Mouse (Mus musculus) neural tube, embryonic 12.5 days (tissue): ENCODE measurements around the gene Usp2. TPM values are rescaled to one million over a fixed set of nuclear protein-coding genes. Genes with fewer than 3 reads are reported as not detected.
A peak's percentile ranks its signal among the peaks of the same experiment; 100 is the strongest.

Experiments used
- ATAC-seq: fragments of 200-750 bp; cut with Nextera tagmentation; 2 replicates; pipeline ENCODE4 v1.8.0; 2017; ENCODE audit warnings: low read depth, mild to moderate bottlenecking, moderate TSS enrichment, moderate library complexity; ENCODE audit not compliant: low FRiP score
- H3K27ac ChIP-seq: fragments of 300-500 bp; sonication (generic); 2 replicates; pipeline ENCODE4 v1.5.1; 2016
- H3K27me3 ChIP-seq: fragments of 300-500 bp; sonication (generic); replicated peaks from 2 replicates; pipeline ENCODE4 v1.6.1; 2016; ENCODE audit warnings: mild to moderate bottlenecking
- H3K36me3 ChIP-seq: fragments of 300-500 bp; sonication (generic); 2 replicates; pipeline ENCODE4 v1.6.1; 2016; ENCODE audit warnings: mild to moderate bottlenecking
- H3K4me1 ChIP-seq: fragments of 300-500 bp; sonication (generic); 2 replicates; pipeline ENCODE4 v1.6.1; 2016
- H3K4me2 ChIP-seq: fragments of 300-500 bp; sonication (generic); replicated peaks from 2 replicates; pipeline ENCODE4 v1.6.1; 2016; ENCODE audit warnings: mild to moderate bottlenecking
- H3K4me3 ChIP-seq: fragments of 300-500 bp; sonication (generic); 2 replicates; pipeline ENCODE4 v1.5.1; 2016
- H3K9ac ChIP-seq: fragments of 300-500 bp; sonication (generic); 2 replicates; pipeline ENCODE4 v1.6.1; 2016; ENCODE audit warnings: mild to moderate bottlenecking
- H3K9me3 ChIP-seq: fragments of 300-500 bp; sonication (generic); 2 replicates; pipeline ENCODE4 v1.6.1; 2016; ENCODE audit warnings: mild to moderate bottlenecking
- WGBS: fragments of 180-500 bp; shearing (Covaris S2); methylation state at CpG from one replicate; pipeline ENCODE4 v1.1.7; 2016; 5-methylcytosine and 5-hydroxymethylcytosine counted together
- polyA plus RNA-seq: library from polyadenylated mRNA; unstranded; fragments of >200 nt; fragmentation: Nextera tagmentation; extraction: Ambion mirVana; gene quantifications from 2 replicates; pipeline ENCODE4 v1.2.1, GENCODE M21; 2016

Gene Usp2
- polyA plus RNA-seq, 1 experiment from 2014 or later: 9.3 TPM

DNA sequence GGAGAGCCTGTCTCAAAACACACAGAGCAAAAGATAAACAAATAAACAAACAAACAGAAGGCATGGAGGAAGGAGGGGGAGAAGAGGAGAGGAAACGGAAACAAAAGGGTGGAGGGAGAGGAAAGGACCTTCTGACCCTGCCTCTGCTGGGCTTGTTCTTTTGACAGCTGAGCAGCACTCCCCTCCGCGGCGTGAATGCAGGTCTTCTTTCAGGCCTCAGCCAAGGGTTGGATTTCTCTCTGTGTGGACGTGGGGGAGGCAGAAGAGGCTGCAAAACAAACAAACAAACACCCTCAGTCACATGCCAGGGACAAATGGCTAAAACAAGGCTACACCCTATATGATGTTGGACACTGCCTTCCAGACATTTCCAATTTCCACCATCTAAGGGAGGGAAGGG lies 58.2 kb downstream of the Usp2 start:
- Histone ChIP-seq H3K36me3 (no peaks in the 10 kb centered on the region), H3K4me2 (no peak overlapping the region), H3K27me3 (no peaks in the 10 kb centered on the region), H3K9ac (no peak overlapping the region), H3K27ac (no peak overlapping the region), H3K9me3 (no peaks in the 10 kb centered on the region), H3K4me3 (no peak overlapping the region), H3K4me1 (peaks cover 11% of the 10 kb centered on the region)
- ATAC-seq: no peak
- WGBS: 54% methylated on average over 5 of the region's 5 CpGs

DNA sequence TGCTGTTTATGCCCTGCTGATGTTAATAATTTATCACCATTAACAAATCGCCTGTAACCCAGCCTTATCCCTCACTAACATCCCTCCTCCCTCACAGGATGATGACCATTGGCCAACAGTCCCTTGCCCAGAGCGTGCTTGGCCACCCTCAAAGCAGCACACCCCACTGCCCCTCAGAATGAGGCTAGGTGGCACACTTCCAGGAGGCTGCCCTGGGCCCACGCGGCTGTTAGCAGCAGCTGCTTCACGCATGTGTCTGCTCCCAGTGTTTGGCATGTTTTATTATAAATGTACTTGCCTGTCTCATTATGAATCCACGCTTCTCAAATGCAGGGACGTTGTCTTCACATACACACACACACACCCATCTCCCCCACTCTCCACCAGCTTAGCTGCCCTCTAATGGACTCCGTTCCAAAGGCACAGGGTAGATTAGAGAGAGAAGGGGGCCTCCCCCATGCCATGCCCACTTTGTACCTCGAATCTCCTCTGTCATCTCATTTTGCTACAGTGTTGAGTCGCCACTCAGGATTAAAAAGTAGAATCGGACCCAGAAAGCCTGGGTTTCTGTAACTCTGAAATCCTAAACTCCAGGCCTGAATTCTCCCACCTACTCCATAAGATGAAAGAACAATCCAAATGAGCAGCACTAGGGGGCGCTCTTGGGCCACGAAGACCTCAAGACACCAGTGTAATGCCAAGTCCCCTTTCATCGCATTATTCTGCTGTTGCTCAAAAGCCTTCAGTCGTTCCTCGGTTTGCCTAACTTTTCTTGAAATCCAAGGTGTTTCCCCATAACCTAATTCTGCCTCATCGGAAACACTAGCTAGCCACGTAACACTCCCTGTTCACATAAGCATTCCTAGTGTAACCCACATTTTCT lies 59.0 kb downstream of the Usp2 start:
- H3K36me3 ChIP-seq: no peaks in the 10 kb centered on the region
- no peak overlapping the region for H3K4me3 ChIP-seq
- no peak overlapping the region for H3K9ac ChIP-seq
- peak overlapping the region; percentile 27; the same call in 1 of the 2 replicates for H3K4me2 ChIP-seq
- WGBS: 37% methylated on average over 18 of the region's 18 CpGs
- peaks cover 2% of the 10 kb centered on the region; the same call in 1 of the 2 replicates for H3K27me3 ChIP-seq
- H3K27ac ChIP-seq: no peak overlapping the region
- ATAC-seq: no peak
- peaks cover 19% of the 10 kb centered on the region for H3K4me1 ChIP-seq
- no peaks in the 10 kb centered on the region for H3K9me3 ChIP-seq

DNA sequence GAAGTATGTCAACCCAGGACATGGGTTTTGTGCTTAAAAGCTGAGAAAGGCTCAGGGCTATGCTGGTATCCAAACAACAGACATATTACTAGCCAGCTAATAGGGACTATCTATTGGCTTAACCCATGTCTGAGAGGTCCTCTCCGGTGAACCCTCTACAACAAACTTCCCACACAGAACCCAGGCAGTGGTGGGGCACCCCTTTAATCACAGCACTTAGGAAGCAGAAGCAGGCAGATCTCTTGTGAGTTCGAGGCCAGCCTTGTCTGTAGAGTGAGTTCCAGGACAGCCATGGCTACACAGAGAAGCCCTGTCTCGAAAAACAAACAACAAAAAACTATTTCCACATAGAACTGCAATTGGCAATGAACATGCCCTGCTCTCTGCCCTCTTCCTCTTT lies 59.9 kb downstream of the Usp2 start:
- Histone ChIP-seq H3K27me3 (peaks cover 12% of the 10 kb centered on the region), H3K4me3 (no peak overlapping the region), H3K4me1 (peaks cover 26% of the 10 kb centered on the region), H3K36me3 (no peaks in the 10 kb centered on the region), H3K9me3 (no peaks in the 10 kb centered on the region), H3K9ac (no peak overlapping the region), H3K4me2 (no peak overlapping the region), H3K27ac (no peak overlapping the region)
- no peak for ATAC-seq
- 84% methylated on average over 3 of the region's 3 CpGs for WGBS

DNA sequence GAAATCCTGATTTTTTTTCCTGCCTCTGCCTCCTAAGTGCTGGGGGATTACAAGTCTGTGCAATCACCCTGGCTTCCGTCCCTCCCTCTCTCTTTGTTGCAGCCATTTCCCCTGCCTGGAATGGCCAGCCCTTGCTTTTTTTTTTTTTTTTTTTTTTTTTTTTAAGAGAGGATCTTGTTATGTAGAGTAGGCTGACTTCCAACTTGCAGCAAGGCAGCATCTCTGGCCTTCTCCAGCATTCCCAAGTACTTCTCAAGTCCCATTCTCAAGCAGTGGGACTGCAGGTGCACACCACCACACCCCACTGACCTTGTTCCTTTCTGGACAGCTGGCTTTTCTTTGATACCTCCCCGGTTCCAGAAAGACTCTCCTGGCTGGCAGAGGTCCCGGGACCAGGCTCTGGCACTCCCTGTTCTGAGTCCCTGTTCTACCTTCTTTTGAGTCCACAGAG lies 60.6 kb downstream of the Usp2 start:
- Histone ChIP-seq H3K27ac (no peak overlapping the region), H3K4me1 (peaks cover 26% of the 10 kb centered on the region), H3K9me3 (no peaks in the 10 kb centered on the region), H3K4me3 (no peak overlapping the region), H3K9ac (no peak overlapping the region), H3K27me3 (peaks cover 17% of the 10 kb centered on the region), H3K4me2 (no peak overlapping the region), H3K36me3 (no peaks in the 10 kb centered on the region)
- 59% methylated on average over 3 of the region's 3 CpGs for WGBS
- ATAC-seq: no peak

DNA sequence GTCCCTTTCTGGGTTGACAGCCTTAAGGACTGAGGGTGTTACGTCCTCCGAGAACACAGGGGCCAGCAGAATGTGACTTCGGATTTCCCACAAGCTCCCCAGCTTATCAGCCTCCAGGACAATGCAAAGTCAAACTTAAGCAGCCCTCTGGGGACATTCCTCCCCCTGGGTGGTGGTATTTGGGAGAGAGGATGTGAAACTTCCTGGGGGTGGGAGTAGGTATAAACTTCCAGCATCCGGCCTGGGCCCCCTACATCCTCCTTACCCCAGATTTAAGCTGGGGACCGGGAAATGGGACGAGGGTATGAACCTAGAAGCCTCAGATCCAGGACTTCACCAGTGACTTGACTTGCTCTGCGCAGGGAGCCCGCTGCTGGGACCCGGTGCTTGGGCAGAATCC lies 62.8 kb downstream of the Usp2 start:
- H3K27me3 ChIP-seq: peaks cover 40% of the 10 kb centered on the region
- H3K9me3 ChIP-seq: no peaks in the 10 kb centered on the region
- no peak for ATAC-seq
- H3K4me3 ChIP-seq: peak overlapping the region; percentile 34
- peak overlapping the region; percentile 75 for H3K4me2 ChIP-seq
- 10% methylated on average over 9 of the region's 9 CpGs for whole genome bisulfite sequencing
- no peak overlapping the region for H3K27ac ChIP-seq
- H3K9ac ChIP-seq: peak overlapping the region; percentile 53
- H3K36me3 ChIP-seq: no peaks in the 10 kb centered on the region
- H3K4me1 ChIP-seq: peaks cover 42% of the 10 kb centered on the region

DNA sequence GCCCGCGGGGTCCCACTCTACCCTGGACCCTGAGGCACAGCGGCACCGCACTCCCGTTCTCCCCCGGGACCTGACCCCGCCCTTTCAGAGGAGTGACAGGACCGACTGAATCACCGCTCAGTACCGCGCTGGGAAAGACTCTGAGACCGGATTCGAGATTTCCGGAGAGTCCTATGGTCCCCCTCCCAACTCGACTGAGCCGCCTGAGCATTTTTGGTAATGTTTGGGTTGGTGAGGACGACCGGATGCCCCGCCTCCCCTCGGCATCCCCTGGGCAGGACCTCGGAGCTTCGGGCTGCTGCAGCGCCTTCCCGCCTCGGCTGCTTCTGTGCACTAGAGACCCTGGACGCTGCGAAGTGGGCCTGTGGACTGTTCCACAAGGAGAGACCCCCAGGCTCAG lies 63.2 kb downstream of the Usp2 start:
- Histone ChIP-seq H3K9me3 (no peaks in the 10 kb centered on the region), H3K4me1 (peaks cover 46% of the 10 kb centered on the region), H3K36me3 (no peaks in the 10 kb centered on the region), H3K27me3 (peaks cover 44% of the 10 kb centered on the region), H3K27ac (no peak overlapping the region), H3K9ac (peak overlapping the region; percentile 53), H3K4me2 (peak overlapping the region; percentile 75), H3K4me3 (peak overlapping the region; percentile 34)
- WGBS: under 1% methylated on average over 27 of the region's 27 CpGs
- ATAC-seq: peak; percentile 62; the same call in 1 of the 2 replicates

DNA sequence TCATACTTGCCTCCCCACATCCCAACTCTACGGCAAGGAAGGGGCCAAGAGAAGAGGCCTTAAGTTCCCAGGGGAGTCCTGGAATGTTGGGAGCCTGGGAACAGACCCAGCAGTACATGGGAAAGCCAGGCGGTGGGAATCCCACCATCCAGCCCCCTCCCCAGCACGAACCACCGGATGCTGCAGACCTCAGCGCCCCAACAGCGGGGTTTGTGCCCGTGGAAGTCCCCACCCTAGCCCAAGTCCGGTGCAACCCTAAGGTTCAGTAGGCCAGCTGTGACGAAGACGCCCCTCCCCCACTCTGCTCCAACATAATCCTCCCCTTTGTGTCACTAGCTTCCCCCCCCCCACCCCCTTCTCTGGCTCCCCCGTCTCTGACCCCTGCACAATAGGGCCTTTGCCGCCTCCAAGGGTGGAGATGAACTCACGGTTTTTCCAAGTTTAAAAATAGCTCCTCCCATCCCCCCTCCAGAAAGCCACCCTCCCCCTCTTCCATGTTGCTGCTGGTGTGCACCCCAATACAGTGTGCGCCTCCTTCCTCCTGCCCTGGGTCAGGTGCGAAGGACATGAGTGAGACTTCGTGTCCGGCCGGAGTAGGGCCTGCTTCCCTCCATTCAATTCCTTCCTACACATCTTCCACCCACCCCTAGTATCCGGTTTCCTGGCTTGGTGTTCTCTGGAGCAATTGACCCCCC lies 63.9 kb downstream of the Usp2 start:
- Histone ChIP-seq H3K36me3 (no peaks in the 10 kb centered on the region), H3K27ac (no peak overlapping the region), H3K4me2 (peak overlapping the region; percentile 75), H3K4me1 (peaks cover 53% of the 10 kb centered on the region), H3K9ac (peak overlapping the region; percentile 53; the same call in 1 of the 2 replicates), H3K27me3 (peaks cover 50% of the 10 kb centered on the region), H3K4me3 (peak overlapping the region; percentile 34; the same call in 1 of the 2 replicates), H3K9me3 (no peaks in the 10 kb centered on the region)
- whole genome bisulfite sequencing: 15% methylated on average over 19 of the region's 19 CpGs
- ATAC-seq: peak; percentile 23; the same call in 1 of the 2 replicates

DNA sequence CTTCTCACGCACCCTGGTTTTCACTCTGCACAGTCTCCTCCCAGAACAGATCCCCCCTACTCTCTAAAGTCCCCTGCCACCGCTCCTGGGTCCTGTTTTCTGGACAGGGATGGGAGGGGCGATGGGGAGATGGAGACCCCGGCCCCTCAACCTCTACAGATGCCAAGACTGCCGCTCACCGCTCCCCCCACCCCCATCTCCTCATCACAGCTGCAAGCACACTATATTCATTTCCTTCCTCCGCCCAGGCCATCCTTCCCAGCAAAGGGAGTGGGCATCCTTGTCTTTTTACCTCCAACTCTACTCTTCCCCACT lies 64.4 kb downstream of the Usp2 start:
- Histone ChIP-seq H3K4me1 (peaks cover 56% of the 10 kb centered on the region), H3K27ac (no peak overlapping the region), H3K36me3 (no peaks in the 10 kb centered on the region), H3K4me2 (peak overlapping the region; percentile 75), H3K9ac (no peak overlapping the region), H3K9me3 (no peaks in the 10 kb centered on the region), H3K27me3 (peaks cover 56% of the 10 kb centered on the region), H3K4me3 (no peak overlapping the region)
- ATAC-seq: no peak
- WGBS: 50% methylated on average over 7 of the region's 7 CpGs

DNA sequence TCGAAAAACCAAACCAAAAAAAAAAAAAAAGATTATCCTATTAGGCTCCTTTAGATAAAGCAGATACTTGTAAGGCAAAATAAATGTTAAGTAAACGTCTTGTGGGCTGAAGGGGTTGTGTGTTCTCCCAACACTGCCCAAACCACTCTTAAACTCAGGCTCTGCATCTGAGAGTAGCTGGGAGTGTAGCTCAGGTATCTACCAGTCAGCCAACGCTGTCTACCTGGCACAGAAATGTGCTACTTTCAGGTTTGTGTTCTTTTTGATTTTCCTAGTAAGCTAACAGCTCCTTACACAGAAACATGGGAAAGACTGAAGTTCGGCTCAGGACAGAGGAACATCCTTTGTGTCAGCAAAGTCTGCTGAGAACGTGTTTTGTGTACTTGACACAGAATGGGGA lies 65.4 kb downstream of the Usp2 start:
- H3K4me2 ChIP-seq: no peak overlapping the region
- peaks cover 64% of the 10 kb centered on the region for H3K27me3 ChIP-seq
- H3K36me3 ChIP-seq: no peaks in the 10 kb centered on the region
- H3K9ac ChIP-seq: no peak overlapping the region
- ATAC-seq: no peak
- WGBS: 67% methylated on average over 5 of the region's 5 CpGs
- H3K27ac ChIP-seq: no peak overlapping the region
- H3K4me1 ChIP-seq: peaks cover 52% of the 10 kb centered on the region
- no peaks in the 10 kb centered on the region for H3K9me3 ChIP-seq
- no peak overlapping the region for H3K4me3 ChIP-seq

DNA sequence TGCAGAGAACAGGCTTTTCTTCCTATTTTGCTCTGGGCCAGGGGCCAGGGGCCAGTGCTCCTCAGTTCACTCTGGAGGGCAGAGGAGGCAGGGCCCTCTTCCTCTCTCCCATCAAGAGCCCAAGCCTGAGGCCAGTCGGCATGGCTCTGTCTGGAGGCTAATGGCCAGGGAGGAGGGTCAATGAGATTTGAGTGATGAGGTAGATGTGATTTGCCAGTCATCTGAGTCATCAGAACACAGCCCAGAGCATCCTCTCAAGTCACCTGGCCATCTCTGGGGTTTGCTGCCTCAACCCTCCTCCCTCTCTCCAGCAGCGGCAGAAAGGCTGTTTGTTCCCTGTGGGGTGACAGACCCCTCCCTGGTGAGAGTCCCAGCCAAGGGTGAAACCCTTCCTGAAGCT lies 66.5 kb downstream of the Usp2 start:
- H3K4me3 ChIP-seq: no peak overlapping the region; the same call in none of the 2 replicates
- WGBS: 15% methylated on average over 2 of the region's 2 CpGs
- no peaks in the 10 kb centered on the region for H3K36me3 ChIP-seq
- H3K27ac ChIP-seq: no peak overlapping the region
- H3K4me1 ChIP-seq: peaks cover 52% of the 10 kb centered on the region
- no peak for ATAC-seq
- no peaks in the 10 kb centered on the region for H3K9me3 ChIP-seq
- peak overlapping the region; percentile 93 for H3K4me2 ChIP-seq
- H3K9ac ChIP-seq: 0 out of 2 replicates have a peak overlapping the region, but pooled peaks have one; percentile 29
- H3K27me3 ChIP-seq: peaks cover 64% of the 10 kb centered on the region

DNA sequence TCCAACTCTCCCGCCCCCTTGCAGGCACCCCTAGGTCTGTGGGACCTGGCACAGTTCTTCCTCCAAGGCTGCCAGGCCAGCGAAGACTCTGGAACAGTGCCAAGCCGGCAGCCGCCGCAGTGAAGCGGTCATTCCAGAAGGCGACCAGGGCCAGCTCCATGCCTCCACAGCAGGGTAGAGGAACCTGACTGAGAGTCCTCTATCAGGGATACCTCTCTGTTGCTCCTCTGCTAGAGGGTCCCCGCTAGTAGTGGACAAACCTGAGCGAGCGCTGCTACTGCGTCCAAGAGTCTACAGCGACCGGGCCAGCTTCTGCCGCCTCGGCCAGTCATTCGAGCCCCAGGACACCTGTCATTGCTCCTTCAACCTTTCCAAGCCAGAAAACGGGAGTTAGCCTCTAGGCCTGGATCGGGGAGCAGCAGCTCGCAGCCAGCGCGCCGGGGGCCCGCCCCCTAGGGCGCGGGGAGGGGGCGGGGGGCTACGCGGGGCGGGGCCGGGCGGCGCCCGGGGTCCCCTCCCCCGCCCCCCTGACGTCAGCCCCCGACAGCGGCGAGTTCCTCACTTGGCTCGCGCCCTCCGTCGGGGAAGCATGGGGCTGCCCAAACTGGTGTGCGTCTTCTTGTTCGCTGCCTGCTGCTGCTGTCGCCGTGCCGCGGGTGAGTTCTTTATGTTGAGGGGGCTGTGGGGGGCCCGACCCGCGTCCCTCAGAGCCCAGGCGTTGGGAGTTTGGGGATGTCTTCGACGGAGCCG lies 67.5 kb downstream of the Usp2 start, which contains the start of gene Mcam:
TSS of gene Mcam (plus strand) at position 369 of the 750 bp plus-strand sequence.
- H3K27ac ChIP-seq: no peak within 1 kb of the TSS
- WGBS: under 1% methylated on average over 47 of the region's 55 CpGs
- H3K36me3 ChIP-seq: no peaks in the 10 kb centered on the region
- no peak for ATAC-seq
- H3K4me2 ChIP-seq: peak within 1 kb of the TSS; percentile 93
- H3K4me3 ChIP-seq: peak within 1 kb of the TSS; percentile 44
- peaks cover 52% of the 10 kb centered on the region for H3K4me1 ChIP-seq
- H3K9ac ChIP-seq: peak within 1 kb of the TSS; percentile 56
- peaks cover 64% of the 10 kb centered on the region for H3K27me3 ChIP-seq
- no peaks in the 10 kb centered on the region for H3K9me3 ChIP-seq
